Mouse (Mus musculus) stomach, postnatal 0 days (tissue): ENCODE results near the gene Fap.

Experiments used
- CTCF ChIP-seq: IDR thresholded peaks from 2 replicates; pipeline ENCODE4 v1.5.1; 2016; ENCODE audit warnings: antibody characterized with exemption, low read depth, mild to moderate bottlenecking, moderate library complexity
- EP300 ChIP-seq: optimal IDR thresholded peaks from 2 replicates; pipeline ENCODE3; 2016; ENCODE audit warnings: antibody characterized with exemption

- TF ChIP-seq CTCF (no peak), EP300 (no peak)
Measured at GRCm38 (mm10) chr2:62591555-62591954, 17.7 kb upstream of the Fap start.
